8 mouse cellular contexts compared by ENCODE assay signal in the genomic region with DNA sequence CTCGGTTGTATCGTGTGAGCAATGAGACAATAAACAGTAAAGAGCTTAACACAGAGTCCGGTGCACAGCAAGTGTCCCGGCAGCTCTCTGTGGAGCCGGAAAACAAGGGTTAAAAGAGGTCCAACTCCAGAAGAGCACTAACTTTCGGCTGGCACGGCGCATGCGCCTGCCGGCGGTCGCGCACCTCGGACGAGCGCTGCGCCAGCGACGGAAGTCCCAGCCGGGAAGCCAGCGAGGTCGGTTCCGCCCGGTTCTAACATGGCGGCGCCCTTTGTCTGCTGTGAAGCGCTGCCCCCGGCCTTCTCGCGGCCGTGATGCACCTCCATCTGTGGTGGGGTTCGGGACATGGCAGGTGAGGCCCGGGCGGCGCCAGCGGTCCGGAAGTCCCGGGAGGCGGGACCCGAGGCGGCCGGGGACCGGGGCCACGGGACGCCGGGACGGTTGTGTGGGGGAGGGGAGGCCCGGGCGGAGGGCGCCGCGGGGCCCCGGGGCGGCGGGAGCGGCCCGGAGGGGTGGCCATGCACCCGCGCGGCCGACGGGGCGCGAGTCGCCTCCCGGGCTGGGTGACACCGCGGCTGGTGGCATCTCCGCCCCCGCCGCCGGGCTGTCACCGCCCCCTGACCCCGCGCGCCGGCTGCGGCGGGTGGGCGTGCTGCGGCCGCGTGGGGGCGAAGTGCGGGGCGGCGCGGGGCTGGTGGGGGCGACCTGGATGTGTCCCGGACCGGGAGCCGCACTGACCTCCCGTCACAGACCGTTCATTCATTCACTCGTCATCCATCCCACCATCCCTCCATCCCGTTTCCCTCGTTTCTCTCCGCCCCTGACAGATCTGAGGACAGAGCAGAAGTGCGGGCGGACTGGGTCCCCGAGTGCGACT. TPM values are rescaled to one million over a fixed set of nuclear protein-coding genes. Genes with fewer than 3 reads are reported as not detected.
DNase-seq lines count a peak whose midpoint lies in the region; ATAC-seq and TF ChIP-seq lines count a peak whose summit lies in the region.

Gene Zbtb17 (plus strand): TSS at position 204 of the 877 bp plus-strand sequence.

- H3K4me1 ChIP-seq in forebrain, embryonic 14.5 days (ENCODE audit: control insufficient read depth, insufficient read depth, low read length) = peaks cover 4% of the 10 kb centered on the region
- peaks cover 13% of the 10 kb centered on the region for H3K4me1 ChIP-seq in liver, postnatal 0 days (ENCODE audit: insufficient read depth)
- peaks cover 24% of the 10 kb centered on the region for H3K4me1 ChIP-seq in neural tube, embryonic 13.5 days (replicated peaks)

- H3K9me3 ChIP-seq in forebrain, embryonic 14.5 days (replicated peaks; ENCODE audit: control insufficient read depth, low read length) = no peaks in the 10 kb centered on the region
- no peaks in the 10 kb centered on the region for H3K9me3 ChIP-seq in liver, postnatal 0 days (ENCODE audit: low read length)
- H3K9me3 ChIP-seq in neural tube, embryonic 13.5 days = no peaks in the 10 kb centered on the region

- H3K4me3 ChIP-seq in forebrain, embryonic 14.5 days (ENCODE audit: low read depth, low read length) = peak within 1 kb of the TSS; percentile 96
- peak within 1 kb of the TSS; percentile 96 for H3K4me3 ChIP-seq in liver, postnatal 0 days (ENCODE audit: low read depth, low read length)
- H3K4me3 ChIP-seq in neural tube, embryonic 13.5 days = peak within 1 kb of the TSS; percentile 97

- ATAC-seq in cerebellum, adult (ENCODE audit: insufficient number of reproducible peaks, low FRiP score, low TSS enrichment) = peak; percentile 84
- ATAC-seq in forebrain, embryonic 14.5 days = peak; percentile 96
- ATAC-seq in liver, postnatal 0 days = peak; percentile 96
- peak; percentile 94 for ATAC-seq in neural tube, embryonic 13.5 days (ENCODE audit: low read depth)

- intact Hi-C loops in heart, postnatal 10 days (cut with DNase I) = no loop called here

- peak within 1 kb of the TSS; percentile 83 for H3K27ac ChIP-seq in forebrain, embryonic 14.5 days (ENCODE audit: low read depth, low read length)
- H3K27ac ChIP-seq in liver, postnatal 0 days (ENCODE audit: low read depth) = peak within 1 kb of the TSS; percentile 67
- peak within 1 kb of the TSS; percentile 89 for H3K27ac ChIP-seq in neural tube, embryonic 13.5 days (replicated peaks)

- no peak for TF ChIP-seq EP300 in liver, postnatal 0 days (IDR thresholded peaks at IDR 0.05; ENCODE audit: low read depth)

- under 1% methylated on average over 71 of the region's 102 CpGs for WGBS in forebrain, embryonic 14.5 days
- under 1% methylated on average over 70 of the region's 102 CpGs for WGBS in liver, postnatal 0 days (ENCODE audit: insufficient replicate concordance)
- WGBS in neural tube, embryonic 13.5 days = under 1% methylated on average over 68 of the region's 102 CpGs

- H3K9ac ChIP-seq in forebrain, embryonic 14.5 days (ENCODE audit: low read length) = peak within 1 kb of the TSS; percentile 95
- peak within 1 kb of the TSS; percentile 86 for H3K9ac ChIP-seq in liver, postnatal 0 days (replicated peaks)
- H3K9ac ChIP-seq in neural tube, embryonic 13.5 days = peak within 1 kb of the TSS; percentile 97

- H3K4me2 ChIP-seq in forebrain, embryonic 14.5 days (ENCODE audit: low read length) = peak within 1 kb of the TSS; percentile 50
- peak within 1 kb of the TSS; percentile 89 for H3K4me2 ChIP-seq in liver, postnatal 0 days (ENCODE audit: low read depth, low read length)
- peak within 1 kb of the TSS; percentile 78 for H3K4me2 ChIP-seq in neural tube, embryonic 13.5 days

- peaks cover 31% of the 10 kb centered on the region for H3K36me3 ChIP-seq in forebrain, embryonic 14.5 days (ENCODE audit: control insufficient read depth, insufficient read depth, low read length)
- peaks cover 9% of the 10 kb centered on the region; the same call in 1 of the 2 replicates for H3K36me3 ChIP-seq in liver, postnatal 0 days (replicated peaks; ENCODE audit: insufficient read depth, low read length)
- peaks cover 30% of the 10 kb centered on the region for H3K36me3 ChIP-seq in neural tube, embryonic 13.5 days

- no peak for TF ChIP-seq CTCF in liver, postnatal 0 days (IDR thresholded peaks at IDR 0.05; ENCODE audit: low read depth)

- H3K27me3 ChIP-seq in forebrain, embryonic 14.5 days (replicated peaks; ENCODE audit: control insufficient read depth, insufficient read depth, low read length) = no peaks in the 10 kb centered on the region
- no peaks in the 10 kb centered on the region for H3K27me3 ChIP-seq in liver, postnatal 0 days (ENCODE audit: insufficient read depth, low read length)
- no peaks in the 10 kb centered on the region; the same call in 1 of the 2 replicates for H3K27me3 ChIP-seq in neural tube, embryonic 13.5 days

- peak; percentile 88 for DNase-seq in ES-CJ7 (ENCODE audit: low read depth, low spot score)
- peak; percentile 95 for DNase-seq in forebrain, embryonic 14.5 days (ENCODE audit: low spot score)
- peak; percentile 92 to 94 for DNase-seq in heart, postnatal 10 days
- peak; percentile 94 to 96 for DNase-seq in kidney, postnatal 4 days
- DNase-seq in liver, postnatal 0 days = peak; percentile 93
- peak; percentile 76 for DNase-seq in telencephalon, adult 2 months (ENCODE audit: low read depth, low spot score)

RNA-seq across cellular contexts. Expression of gene Zbtb17, which starts in this region (rescaled TPM):
- 41.3 and 46.5 TPM in 2 replicates for polyA plus RNA-seq in forebrain, embryonic 14.5 days (2014; fragmentation: Nextera tagmentation; extraction: Ambion mirVana)
- total RNA-seq in heart, postnatal 10 days (2021) = 10 to 100 TPM; 18.0 to 21.9 TPM
- 4.6 and 5.5 TPM in 2 replicates for polyA plus RNA-seq in liver, postnatal 0 days (2015; fragmentation: Nextera tagmentation; extraction: Ambion mirVana)
- polyA plus RNA-seq in neural tube, embryonic 13.5 days (2015; fragmentation: Nextera tagmentation; extraction: Ambion mirVana) = 45.0 and 45.9 TPM in 2 replicates

Comparison
In these comparisons a context has a peak if more than half of its experiments do, and no peak if none do; other contexts are left out.
1. Peak in every context shown above with its lines: DNase-seq, ATAC-seq, H3K4me3 ChIP-seq and H3K27ac ChIP-seq.